Mouse (Mus musculus) bone marrow, adult 2 months (tissue): ENCODE results near the gene Tll2. TPM values are rescaled to one million over a fixed set of nuclear protein-coding genes. Genes with fewer than 3 reads are reported as not detected.

Experiments
- H3K27ac ChIP-seq: fragments of 200-500 bp; 2 replicates; pipeline ENCODE4 v1.5.1; 2012; ENCODE audit warnings: low read depth, mild to moderate bottlenecking, control low read depth, inconsistent platforms, low read length; ENCODE audit not compliant: control insufficient read depth, poor library complexity, insufficient read depth
- H3K4me1 ChIP-seq: fragments of 200-500 bp; 2 replicates; pipeline ENCODE4 v1.6.1; 2011; ENCODE audit warnings: low read length; ENCODE audit not compliant: control insufficient read depth, insufficient read depth
- H3K4me3 ChIP-seq: fragments of 200-500 bp; replicated peaks from 2 replicates; pipeline ENCODE3; 2011; ENCODE audit warnings: mild to moderate bottlenecking, low read depth, low read length, control low read depth; ENCODE audit not compliant: control insufficient read depth
- CTCF ChIP-seq: fragments of 200-500 bp; IDR thresholded peaks from 2 replicates; pipeline ENCODE4 v1.5.1; 2011; ENCODE audit warnings: low read length, control low read depth; ENCODE audit not compliant: control insufficient read depth, insufficient read depth
- POLR2A ChIP-seq: fragments of 200-500 bp; IDR thresholded peaks from 2 replicates; pipeline ENCODE4 v1.6.1; 2011; ENCODE audit warnings: low read depth, mild to moderate bottlenecking, control low read depth, low read length, borderline replicate concordance; ENCODE audit not compliant: control insufficient read depth
- WGBS: fragments of 180-500 bp; shearing (Covaris S2); methylation state at CpG from one replicate; pipeline ENCODE4 v1.1.7; 2018; 5-methylcytosine and 5-hydroxymethylcytosine counted together
- polyA plus RNA-seq: library from polyadenylated mRNA; stranded (reverse); fragments of >200 nt; gene quantifications from 2 replicates; pipeline ENCODE4 v1.2.4, GENCODE M21; 2011; ENCODE audit warnings: low replicate concordance; ENCODE audit not compliant: missing spikeins, insufficient read depth, insufficient read length

Gene Tll2
- polyA plus RNA-seq, 1 experiment, result not detected

- TF ChIP-seq CTCF (no peak), POLR2A (no peak)
- Histone ChIP-seq H3K27ac (no peak overlapping the region), H3K4me3 (no peak overlapping the region), H3K4me1 (peaks cover 2% of the 10 kb centered on the region)
- WGBS, result 6% methylated on average over 4 of the region's 4 CpGs
Measured at GRCm38 (mm10) chr19:41035809-41036551, 170.7 kb downstream of the Tll2 start.

Other genes with a start within 250 kb of the Tll2 start
- 15.9 and 32.9 TPM in 2 replicates for gene Blnk, start 212.3 kb downstream of the Tll2 start, polyA plus RNA-seq
- gene Dntt, start 177.6 kb downstream of the Tll2 start, polyA plus RNA-seq, result 5.5 and 9.1 TPM in 2 replicates
- not detected in 2 replicates for gene Opalin, start 129.7 kb downstream of the Tll2 start, polyA plus RNA-seq
- gene Tm9sf3, start 57.2 kb upstream of the Tll2 start, polyA plus RNA-seq, result 19.7 and 38.0 TPM in 2 replicates
- gene Pik3ap1, start 178.3 kb upstream of the Tll2 start, polyA plus RNA-seq, result 10.0 and 19.2 TPM in 2 replicates